Mouse (Mus musculus) lung, postnatal 0 days (tissue): ENCODE results near the gene Gm11627. TPM values are rescaled to one million over a fixed set of nuclear protein-coding genes. Genes with fewer than 3 reads are reported as not detected.

Experiments
- ATAC-seq: fragments of 200-750 bp; cut with Nextera tagmentation; 2 replicates; pipeline ENCODE4 v1.8.0; 2017; ENCODE audit warnings: moderate library complexity
- DNase-seq: peaks from one replicate; pipeline ENCODE4 v3.0.0-alpha.2; 2016; ENCODE audit warnings: low spot score
- H3K27ac ChIP-seq: fragments of 300-500 bp; sonication (generic); 2 replicates; pipeline ENCODE4 v1.5.1; 2014; ENCODE audit warnings: antibody characterized with exemption, mild to moderate bottlenecking, low read length, mixed read lengths
- H3K27me3 ChIP-seq: fragments of 300-500 bp; sonication (generic); replicated peaks from 2 replicates; pipeline ENCODE4 v1.6.1; 2014; ENCODE audit warnings: low read length, mixed read lengths; ENCODE audit not compliant: insufficient read depth
- H3K36me3 ChIP-seq: fragments of 300-500 bp; sonication (generic); 2 replicates; pipeline ENCODE4 v1.6.1; 2014; ENCODE audit warnings: low read length, mixed read lengths; ENCODE audit not compliant: insufficient read depth
- H3K4me1 ChIP-seq: fragments of 300-500 bp; sonication (generic); 2 replicates; pipeline ENCODE4 v1.6.1; 2014; ENCODE audit warnings: antibody characterized with exemption, low read depth, low read length, mixed read lengths; ENCODE audit not compliant: insufficient read depth
- H3K4me2 ChIP-seq: fragments of 300-500 bp; sonication (generic); replicated peaks from 2 replicates; pipeline ENCODE4 v1.6.1; 2014; ENCODE audit warnings: low read depth, mild to moderate bottlenecking, low read length, moderate library complexity, mixed read lengths
- H3K4me3 ChIP-seq: fragments of 300-500 bp; sonication (generic); 2 replicates; pipeline ENCODE4 v1.5.1; 2014; ENCODE audit warnings: low read depth, low read length
- H3K9ac ChIP-seq: fragments of 300-500 bp; sonication (generic); replicated peaks from 2 replicates; pipeline ENCODE4 v1.6.1; 2014; ENCODE audit warnings: low read depth, mild to moderate bottlenecking
- H3K9me3 ChIP-seq: fragments of 300-500 bp; sonication (generic); 2 replicates; pipeline ENCODE4 v1.6.1; 2016; ENCODE audit warnings: low read length, mixed read lengths
- CTCF ChIP-seq: IDR thresholded peaks from 2 replicates; pipeline ENCODE4 v1.5.1; 2016; ENCODE audit warnings: antibody characterized with exemption, mild to moderate bottlenecking
- EP300 ChIP-seq: IDR thresholded peaks from 2 replicates; pipeline ENCODE4 v1.6.1; 2016; ENCODE audit warnings: antibody characterized with exemption, mild to moderate bottlenecking, control low read depth
- WGBS: fragments of 180-500 bp; shearing (Covaris S2); extraction: QIAGEN DNeasy Blood & Tissue Kit; methylation state at CpG from one replicate; pipeline ENCODE4 v1.1.7; 2014; 5-methylcytosine and 5-hydroxymethylcytosine counted together
- polyA plus RNA-seq: library from polyadenylated mRNA; unstranded; fragments of >200 nt; fragmentation: Nextera tagmentation; extraction: Ambion mirVana; gene quantifications from 2 replicates; pipeline ENCODE4 v1.2.1, GENCODE M21; 2015

Gm11627 gene
- polyA plus RNA-seq, 1 experiment from 2014 or later, result 8.0 TPM

GRCm38 (mm10) chr11:102604010-102604584, 24.8 kb upstream of the Gm11627 start, which contains the start of gene Fzd2:
Gene Fzd2 (plus strand): TSS chr11:102604396.
- H3K4me2 ChIP-seq, result peak within 1 kb of the TSS; percentile 88
- WGBS, result 0% methylated on average over 27 of the region's 31 CpGs
- H3K27ac ChIP-seq, result peak within 1 kb of the TSS; percentile 95
- peak within 1 kb of the TSS; percentile 55 for H3K9ac ChIP-seq
- H3K36me3 ChIP-seq, result no peaks in the 10 kb centered on the region
- ATAC-seq (peak; percentile 93), DNase-seq (peak; percentile 99)
- 0 out of 2 replicates have a peak, but pooled peaks cover 4% of the 10 kb centered on the region for H3K27me3 ChIP-seq
- TF ChIP-seq EP300, result peak; percentile 82
- no peak for TF ChIP-seq CTCF
- no peaks in the 10 kb centered on the region for H3K9me3 ChIP-seq
- H3K4me1 ChIP-seq, result no peaks in the 10 kb centered on the region
- peak within 1 kb of the TSS; percentile 72 for H3K4me3 ChIP-seq

GRCm38 (mm10) chr11:102603496-102603850, 24.2 kb upstream of the Gm11627 start:
- DNase-seq, result peak; percentile 91
- H3K4me2 ChIP-seq, result peak overlapping the region; percentile 88
- H3K36me3 ChIP-seq, result no peaks in the 10 kb centered on the region
- H3K4me3 ChIP-seq, result peak overlapping the region; percentile 72
- H3K27ac ChIP-seq, result peak overlapping the region; percentile 95
- peak; percentile 65 for ATAC-seq
- peak overlapping the region; percentile 39 for H3K9ac ChIP-seq
- no peaks in the 10 kb centered on the region for H3K9me3 ChIP-seq
- no peak for TF ChIP-seq EP300
- TF ChIP-seq CTCF, result no peak
- no peaks in the 10 kb centered on the region for H3K4me1 ChIP-seq
- WGBS, result under 1% methylated on average over 10 of the region's 10 CpGs
- 0 out of 2 replicates have a peak, but pooled peaks cover 4% of the 10 kb centered on the region for H3K27me3 ChIP-seq

GRCm38 (mm10) chr11:102602816-102603495, 23.7 kb upstream of the Gm11627 start:
- 4% methylated on average over 13 of the region's 13 CpGs for WGBS
- no peak for TF ChIP-seq CTCF
- no peak for TF ChIP-seq EP300
- H3K36me3 ChIP-seq, result no peaks in the 10 kb centered on the region
- peak overlapping the region; percentile 39 for H3K9ac ChIP-seq
- DNase-seq (peak; percentile 82), ATAC-seq (no peak)
- H3K4me1 ChIP-seq, result no peaks in the 10 kb centered on the region
- no peaks in the 10 kb centered on the region for H3K9me3 ChIP-seq
- H3K27me3 ChIP-seq, result 0 out of 2 replicates have a peak, but pooled peaks cover 4% of the 10 kb centered on the region
- H3K27ac ChIP-seq, result peak overlapping the region; percentile 95
- peak overlapping the region; percentile 88 for H3K4me2 ChIP-seq
- peak overlapping the region; percentile 72 for H3K4me3 ChIP-seq

GRCm38 (mm10) chr11:102599912-102600311, 20.7 kb upstream of the Gm11627 start:
- DNase-seq (peak; percentile 61), ATAC-seq (no peak)
- H3K9me3 ChIP-seq, result no peaks in the 10 kb centered on the region
- H3K36me3 ChIP-seq, result no peaks in the 10 kb centered on the region
- no peak overlapping the region for H3K27ac ChIP-seq
- no peak for TF ChIP-seq EP300
- peak; percentile 58 for TF ChIP-seq CTCF
- WGBS, result 87% methylated on average over 3 of the region's 3 CpGs
- no peaks in the 10 kb centered on the region for H3K27me3 ChIP-seq
- H3K9ac ChIP-seq, result no peak overlapping the region
- no peaks in the 10 kb centered on the region for H3K4me1 ChIP-seq
- H3K4me3 ChIP-seq, result no peak overlapping the region
- H3K4me2 ChIP-seq, result no peak overlapping the region

GRCm38 (mm10) chr11:102595341-102595820, 16.1 kb upstream of the Gm11627 start:
- TF ChIP-seq EP300 (no peak), CTCF (no peak)

GRCm38 (mm10) chr11:102587554-102587953, 8.3 kb upstream of the Gm11627 start:
- no peak overlapping the region for H3K9ac ChIP-seq
- peaks cover under 1% of the 10 kb centered on the region; the same call in 1 of the 2 replicates for H3K4me1 ChIP-seq
- H3K4me2 ChIP-seq, result no peak overlapping the region
- TF ChIP-seq EP300 (no peak), CTCF (peak; percentile 32)
- ATAC-seq, result no peak
- no peak for DNase-seq
- H3K27ac ChIP-seq, result no peak overlapping the region
- H3K9me3 ChIP-seq, result no peaks in the 10 kb centered on the region
- H3K36me3 ChIP-seq, result no peaks in the 10 kb centered on the region
- WGBS, result 78% methylated on average over 3 of the region's 3 CpGs
- H3K4me3 ChIP-seq, result no peak overlapping the region
- no peaks in the 10 kb centered on the region for H3K27me3 ChIP-seq

More at GRCm38 (mm10) chr11:102595341-102595820, 16.1 kb upstream of the Gm11627 start:
- WGBS, result 14% methylated on average over 4 of the region's 4 CpGs
- no peak overlapping the region for H3K27ac ChIP-seq
- no peaks in the 10 kb centered on the region for H3K4me1 ChIP-seq
- DNase-seq, result no peak
- no peaks in the 10 kb centered on the region for H3K27me3 ChIP-seq
- no peaks in the 10 kb centered on the region for H3K36me3 ChIP-seq
- H3K9me3 ChIP-seq, result no peaks in the 10 kb centered on the region
- H3K9ac ChIP-seq, result no peak overlapping the region
- ATAC-seq, result no peak; the same call in 1 of the 2 replicates
- H3K4me3 ChIP-seq, result no peak overlapping the region
- H3K4me2 ChIP-seq, result no peak overlapping the region
